Mouse (Mus musculus) cerebellum, adult 9-11 months (tissue): ENCODE results near the gene Cactin.

Experiments
- DNase-seq: peaks from one replicate; pipeline ENCODE4 v3.0.0; 2022

Gene Cactin

DNA sequence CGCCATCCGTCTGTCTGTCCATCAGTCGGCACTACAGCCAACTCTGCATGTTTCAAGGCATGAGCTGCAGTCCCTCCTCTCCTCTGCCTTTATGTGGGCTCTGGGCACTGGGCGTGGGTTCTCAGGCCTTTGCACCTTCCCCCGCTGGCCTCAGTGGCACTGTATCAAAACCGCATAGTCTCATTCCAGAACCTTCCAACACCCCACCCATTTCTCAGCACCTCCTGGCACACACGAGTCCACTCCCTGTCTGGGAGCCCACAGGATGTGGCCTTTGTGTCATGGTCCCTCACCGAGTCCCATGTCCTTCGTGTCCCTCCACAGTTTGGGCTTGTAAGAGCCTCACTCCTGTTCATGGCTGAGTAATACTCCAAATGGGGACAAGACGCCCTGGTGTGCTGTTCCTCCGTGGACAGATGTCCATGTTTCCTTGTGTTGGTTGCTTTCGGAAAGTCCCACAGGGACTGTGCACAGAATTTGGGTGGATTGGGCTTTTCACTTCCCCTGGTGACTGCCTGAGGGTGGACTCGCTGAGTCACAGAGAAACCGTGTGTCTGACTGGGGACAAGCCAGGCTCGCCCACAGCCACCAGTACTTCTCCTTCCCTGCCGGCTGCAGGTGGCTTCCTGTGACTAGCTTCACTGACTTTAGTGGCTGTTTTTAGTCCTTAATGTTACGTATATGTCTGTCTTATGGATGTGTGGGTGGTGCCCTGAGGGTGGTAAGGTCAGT lies 22.4 kb upstream of the Cactin start:
- peak; percentile 56 for DNase-seq

- peak; percentile 60 for DNase-seq
Measured at GRCm38 (mm10) chr10:81299585-81300351, 21.1 kb upstream of the Cactin start.

GRCm38 (mm10) chr10:81300352-81300907 lies 20.5 kb upstream of the Cactin start:
- DNase-seq: no peak

- peak; percentile 88 for DNase-seq
Measured at GRCm38 (mm10) chr10:81301321-81301720, 19.6 kb upstream of the Cactin start.

GRCm38 (mm10) chr10:81302288-81302687 lies 18.6 kb upstream of the Cactin start:
- peak; percentile 63 for DNase-seq

DNA sequence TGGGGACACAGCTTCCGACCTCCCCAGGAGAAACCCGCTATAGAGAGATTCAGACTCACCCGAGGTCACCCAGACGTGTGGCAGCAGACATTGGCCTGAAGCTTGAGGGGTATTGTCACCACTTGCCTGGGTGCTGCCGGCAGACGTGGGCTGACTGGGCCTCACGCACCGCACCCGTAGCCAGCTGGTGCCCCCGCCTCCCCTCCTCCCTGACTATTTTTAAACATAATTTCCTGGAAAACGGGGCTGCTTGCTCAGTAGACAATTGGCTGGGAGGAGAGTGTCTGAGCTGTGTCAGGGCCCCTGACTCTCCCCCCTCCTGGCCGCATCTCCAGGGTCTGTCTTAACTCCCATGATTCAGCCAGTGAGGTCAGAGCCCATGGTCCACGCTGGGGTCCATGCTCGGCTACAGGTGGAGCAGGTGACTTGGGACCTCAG lies 18.1 kb upstream of the Cactin start:
- peak; percentile 67 for DNase-seq

DNA sequence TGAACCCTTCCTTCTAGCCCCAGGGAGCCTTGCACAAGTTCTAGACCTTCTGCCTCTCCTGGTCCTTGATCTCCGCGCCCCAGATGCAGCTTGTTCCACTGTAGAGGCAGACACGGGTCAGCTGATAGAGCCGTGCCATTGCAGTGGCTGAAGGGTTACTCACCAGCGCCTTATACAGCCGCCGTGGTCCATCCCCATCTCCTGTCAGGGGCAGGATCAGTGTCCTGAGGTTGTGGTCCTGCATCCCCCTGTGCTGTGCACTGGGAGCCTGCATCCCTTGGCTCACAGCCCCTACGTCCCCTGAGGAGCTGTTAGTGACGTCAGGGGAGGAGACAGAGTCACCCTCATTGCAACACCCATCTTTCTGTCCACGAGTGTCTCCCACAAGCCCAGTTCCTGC lies 17.6 kb upstream of the Cactin start:
- peak; percentile 65 for DNase-seq

GRCm38 (mm10) chr10:81303761-81304160 lies 17.1 kb upstream of the Cactin start:
- DNase-seq: peak; percentile 47

GRCm38 (mm10) chr10:81304597-81305238 lies 16.2 kb upstream of the Cactin start:
- DNase-seq: peak; percentile 84

DNA sequence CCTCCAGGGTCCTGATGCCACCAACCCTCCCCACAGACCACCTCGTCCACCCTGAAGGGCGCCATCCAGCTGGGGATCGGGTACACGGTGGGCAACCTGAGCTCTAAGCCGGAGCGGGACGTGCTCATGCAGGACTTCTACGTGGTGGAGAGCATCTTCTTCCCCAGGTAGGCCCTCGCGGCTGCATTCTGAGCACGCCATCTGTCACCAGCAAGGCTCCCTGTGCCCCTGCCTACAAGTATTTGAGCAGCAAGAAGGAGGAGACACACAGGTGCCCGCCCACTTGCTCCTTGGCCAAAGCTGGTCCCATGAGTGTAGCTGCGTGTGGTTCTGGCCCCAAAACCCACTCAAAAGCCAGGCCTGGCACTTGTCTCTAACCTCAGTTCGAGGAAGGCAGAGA lies 15.2 kb upstream of the Cactin start:
- DNase-seq: peak; percentile 78

DNA sequence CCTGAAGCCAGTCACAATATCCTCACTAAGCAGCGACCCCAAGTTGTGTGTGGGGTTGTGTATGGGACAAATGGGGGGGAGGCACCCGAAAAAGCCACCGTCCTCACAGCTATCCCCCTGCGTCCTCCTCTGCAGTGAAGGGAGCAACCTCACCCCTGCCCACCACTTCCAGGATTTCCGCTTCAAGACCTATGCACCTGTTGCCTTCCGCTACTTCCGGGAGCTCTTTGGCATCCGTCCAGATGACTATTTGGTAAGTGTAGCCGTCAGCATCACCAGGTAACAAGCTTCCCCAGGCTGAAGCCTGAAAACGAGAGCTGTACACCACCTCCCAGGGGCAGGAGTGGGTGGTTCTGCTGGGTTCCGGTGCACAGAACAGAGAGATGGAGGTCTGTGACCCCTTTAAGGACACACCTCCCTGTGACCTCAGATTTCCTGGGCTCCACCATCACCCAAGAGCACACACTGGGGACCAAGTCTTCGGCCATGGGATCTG lies 14.7 kb upstream of the Cactin start:
- DNase-seq: peak; percentile 66

- peak; percentile 55 for DNase-seq
Measured at GRCm38 (mm10) chr10:81306837-81307682, 13.8 kb upstream of the Cactin start.

DNA sequence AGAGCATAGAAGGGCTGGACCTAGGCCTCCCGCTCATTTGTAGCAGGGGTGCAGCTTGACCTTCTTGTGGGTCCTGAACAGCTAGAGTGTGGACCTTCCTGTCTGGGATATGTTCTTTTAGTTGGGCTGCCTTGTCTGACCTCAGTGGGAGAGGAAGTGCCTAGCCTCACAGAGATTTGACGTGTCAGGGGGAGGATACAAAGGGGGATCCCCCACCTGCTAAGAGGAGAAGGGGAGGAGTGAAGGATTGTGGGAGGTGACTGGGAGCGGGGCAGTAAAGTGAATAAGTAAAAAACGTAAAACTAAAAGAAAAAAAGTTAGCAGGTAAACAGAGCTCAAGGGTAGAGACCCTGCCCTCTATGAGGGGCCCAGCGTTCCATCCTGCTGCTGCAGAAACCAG lies 11.3 kb upstream of the Cactin start:
- DNase-seq: no peak

DNA sequence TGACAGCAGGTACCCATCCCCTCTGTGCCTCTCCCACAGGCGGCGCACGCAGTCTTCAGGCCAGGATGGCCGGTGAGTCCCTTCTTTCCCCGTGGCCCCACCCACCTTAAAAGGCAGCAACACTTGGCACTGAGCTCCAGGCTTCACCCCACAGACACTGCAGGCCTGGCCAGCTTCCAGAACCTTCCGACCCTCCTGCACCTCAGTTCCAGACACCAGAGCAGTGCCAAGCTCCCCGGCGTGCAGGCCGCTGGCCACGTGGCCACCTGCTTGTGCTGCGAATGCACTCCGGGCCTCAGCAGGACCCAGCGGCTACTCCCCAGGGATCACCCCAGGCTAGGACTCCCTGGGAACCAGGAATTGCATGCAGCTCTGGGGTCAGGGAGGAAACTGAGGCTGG lies 7.3 kb upstream of the Cactin start:
- DNase-seq: peak; percentile 61

- DNase-seq: no peak
Measured at GRCm38 (mm10) chr10:81314201-81314600, 6.7 kb upstream of the Cactin start.

DNA sequence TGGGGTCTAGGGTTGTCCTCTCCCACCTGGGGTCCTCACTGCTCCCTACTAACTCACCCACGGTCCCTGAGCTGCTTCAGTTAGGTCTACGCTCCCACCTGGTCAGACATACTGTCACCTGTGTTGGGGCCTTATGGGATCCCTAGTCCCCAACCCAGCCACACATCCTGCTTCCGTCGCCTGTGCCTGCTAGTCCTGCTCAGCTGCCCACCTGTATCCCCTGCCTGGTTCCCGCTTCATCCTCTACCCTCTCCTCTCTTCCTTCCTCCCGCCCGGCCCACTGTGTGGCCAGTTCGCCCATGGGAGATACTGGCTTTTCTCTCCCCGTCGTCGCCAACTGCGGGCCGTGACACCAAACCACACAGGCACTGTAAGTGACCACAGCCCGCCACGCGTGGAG lies 5.3 kb upstream of the Cactin start:
- DNase-seq: peak; percentile 54

GRCm38 (mm10) chr10:81316338-81317060 lies 4.4 kb upstream of the Cactin start:
- no peak for DNase-seq

- DNase-seq: peak; percentile 68
Measured at GRCm38 (mm10) chr10:81317273-81317672, 3.6 kb upstream of the Cactin start.

DNA sequence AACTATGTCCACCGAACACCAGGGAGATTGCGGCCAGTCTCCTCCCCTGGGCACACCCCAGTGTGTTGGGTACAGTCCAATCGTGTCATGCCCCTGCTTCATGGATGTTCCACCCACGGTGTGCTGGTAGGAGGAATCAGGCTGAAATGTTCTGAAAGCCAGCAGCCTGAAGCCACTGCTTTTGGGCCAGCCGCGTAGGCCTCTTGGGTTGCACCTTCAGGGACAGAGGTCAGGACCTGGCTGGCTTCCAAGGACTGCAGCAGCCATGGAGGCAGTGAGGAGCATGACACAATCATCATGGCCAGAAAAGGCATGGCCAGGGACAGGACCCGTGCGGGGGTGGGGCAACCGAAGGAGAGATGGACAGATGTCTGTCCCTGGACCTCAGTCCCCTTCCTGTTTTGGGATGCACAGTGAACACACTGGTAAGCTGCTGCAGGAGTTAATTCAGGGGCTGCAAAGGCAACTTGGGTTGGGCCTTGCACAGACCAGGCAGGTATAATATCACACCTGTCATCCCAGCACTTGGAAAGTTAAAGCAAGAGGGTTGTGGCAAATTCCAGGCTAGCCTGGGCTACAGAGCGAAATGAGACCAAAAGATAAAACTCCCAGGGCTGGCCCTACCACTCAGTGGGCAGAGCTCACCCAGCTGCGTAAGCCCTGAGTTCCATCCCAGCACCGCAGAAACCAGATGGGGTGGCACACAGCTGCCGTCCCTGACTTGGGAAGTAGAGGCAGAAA lies 2.1 kb upstream of the Cactin start:
- DNase-seq: peak; percentile 81

DNA sequence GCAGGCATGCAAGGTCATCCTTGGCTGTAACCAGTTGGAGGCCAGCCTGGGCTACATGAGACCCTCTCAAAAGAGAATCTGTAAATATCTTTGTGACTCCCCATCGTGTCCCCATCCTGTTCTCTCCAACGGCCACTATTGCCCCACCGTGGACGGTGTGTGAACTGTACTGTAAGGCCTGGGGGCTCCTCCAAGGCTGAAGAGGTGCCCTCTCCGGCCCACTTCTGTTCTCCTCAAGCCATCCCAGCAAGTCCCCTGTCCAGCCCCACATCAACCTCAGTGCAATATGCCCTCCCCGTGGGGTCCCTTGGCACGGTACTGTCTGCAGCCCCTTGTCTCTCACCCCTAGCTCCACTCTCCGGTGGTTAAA lies 1.6 kb upstream of the Cactin start:
- peak; percentile 77 for DNase-seq
